Mouse (Mus musculus): ENCODE measurements around the gene Tm4sf5.
A peak's percentile ranks its signal among the peaks of the same experiment; 100 is the strongest.
"Not testable (repeated sequence)": the region's sequence is repeated elsewhere in the genome, so short reads cannot be mapped to it uniquely, and the experiment has no call there.

Gene Tm4sf5

GRCm38 (mm10) chr11:70504970-70505369 is at the start of gene Tm4sf5:
Tm4sf5 (plus strand) TSS chr11:70505244.
- no peak for DNase-seq (ENCODE audit: low spot score)

GRCm38 (mm10) chr11:70458688-70459600 is 46.1 kb upstream of the Tm4sf5 start, which contains the start of gene Zmynd15:
Zmynd15 (plus strand) TSS chr11:70459433.
- no peak for DNase-seq (ENCODE audit: low spot score)

- peak; percentile 60 for DNase-seq (ENCODE audit: low spot score)
These were observed 45.4 kb upstream of the Tm4sf5 start, which contains the start of gene Cxcl16 for GRCm38 (mm10) chr11:70459601-70460101. Cxcl16 (minus strand) TSS chr11:70459984.

- DNase-seq (ENCODE audit: low spot score) = no peak
These were observed 41.1 kb upstream of the Tm4sf5 start for GRCm38 (mm10) chr11:70463970-70464369.

- no peak for DNase-seq (ENCODE audit: low spot score)
These were observed 39.8 kb upstream of the Tm4sf5 start for GRCm38 (mm10) chr11:70465211-70465610.

GRCm38 (mm10) chr11:70465824-70466223 is 39.2 kb upstream of the Tm4sf5 start:
- peak; percentile 46 for DNase-seq (ENCODE audit: low spot score)

- no peak for DNase-seq (ENCODE audit: low spot score)
These were observed 37.0 kb upstream of the Tm4sf5 start for GRCm38 (mm10) chr11:70467902-70468619.

- DNase-seq (ENCODE audit: low spot score) = no peak
These were observed 35.3 kb upstream of the Tm4sf5 start for GRCm38 (mm10) chr11:70469764-70470163.

- no peak for DNase-seq (ENCODE audit: low spot score)
These were observed 32.3 kb upstream of the Tm4sf5 start for GRCm38 (mm10) chr11:70472716-70473115.

- DNase-seq (ENCODE audit: low spot score) = not testable (repeated sequence)
These were observed 31.8 kb upstream of the Tm4sf5 start for GRCm38 (mm10) chr11:70473291-70473690.

GRCm38 (mm10) chr11:70474872-70475534 is 30.0 kb upstream of the Tm4sf5 start:
- DNase-seq (ENCODE audit: low spot score) = no peak

- DNase-seq (ENCODE audit: low spot score) = no peak
These were observed 19.5 kb upstream of the Tm4sf5 start for GRCm38 (mm10) chr11:70485498-70485897.

- DNase-seq (ENCODE audit: low spot score) = no peak
These were observed 17.2 kb upstream of the Tm4sf5 start for GRCm38 (mm10) chr11:70487816-70488215.

- DNase-seq (ENCODE audit: low spot score) = no peak
These were observed 15.9 kb upstream of the Tm4sf5 start for GRCm38 (mm10) chr11:70489138-70489537.

- no peak for DNase-seq (ENCODE audit: low spot score)
These were observed 15.4 kb upstream of the Tm4sf5 start for GRCm38 (mm10) chr11:70489684-70490083.

- DNase-seq (ENCODE audit: low spot score) = no peak
These were observed 5.2 kb upstream of the Tm4sf5 start for GRCm38 (mm10) chr11:70499566-70500475.

- DNase-seq (ENCODE audit: low spot score) = no peak
These were observed 4.6 kb upstream of the Tm4sf5 start for GRCm38 (mm10) chr11:70500476-70500812.

GRCm38 (mm10) chr11:70502018-70502417 is 3.0 kb upstream of the Tm4sf5 start:
- DNase-seq (ENCODE audit: low spot score) = no peak

GRCm38 (mm10) chr11:70506385-70506784 is 1.3 kb downstream of the Tm4sf5 start:
- DNase-seq (ENCODE audit: low spot score) = peak; percentile 60

- DNase-seq (ENCODE audit: low spot score) = no peak
These were observed 2.0 kb downstream of the Tm4sf5 start for GRCm38 (mm10) chr11:70506962-70507515.
